Mouse (Mus musculus) forebrain, postnatal 0 days (tissue): ENCODE data around the gene Sesn2. TPM values are rescaled to one million over a fixed set of nuclear protein-coding genes. Genes with fewer than 3 reads are reported as not detected.

ENCODE experiments used
- ATAC-seq: fragments of 200-750 bp; cut with Nextera tagmentation; 2 replicates; pipeline ENCODE4 v1.8.0; 2017; ENCODE audit warnings: mild to moderate bottlenecking, moderate library complexity
- DNase-seq: peaks from one replicate; pipeline ENCODE4 v3.0.0-alpha.2; 2015
- H3K27ac ChIP-seq: fragments of 300-500 bp; sonication (generic); 2 replicates; pipeline ENCODE4 v1.5.1; 2014; ENCODE audit warnings: low read depth, mild to moderate bottlenecking, antibody characterized with exemption, low read length, moderate library complexity, mixed read lengths
- H3K27me3 ChIP-seq: fragments of 300-500 bp; sonication (generic); 2 replicates; pipeline ENCODE4 v1.6.1; 2014; ENCODE audit warnings: mild to moderate bottlenecking, low read length, mixed read lengths; ENCODE audit not compliant: insufficient read depth
- H3K36me3 ChIP-seq: fragments of 300-500 bp; sonication (generic); 2 replicates; pipeline ENCODE4 v1.6.1; 2014; ENCODE audit warnings: mild to moderate bottlenecking, moderate library complexity; ENCODE audit not compliant: insufficient read depth
- H3K4me1 ChIP-seq: fragments of 300-500 bp; sonication (generic); 2 replicates; pipeline ENCODE4 v1.6.1; 2014; ENCODE audit warnings: antibody characterized with exemption; ENCODE audit not compliant: insufficient read depth
- H3K4me2 ChIP-seq: fragments of 300-500 bp; sonication (generic); 2 replicates; pipeline ENCODE4 v1.6.1; 2014; ENCODE audit warnings: low read depth, mild to moderate bottlenecking, moderate library complexity
- H3K4me3 ChIP-seq: fragments of 300-500 bp; sonication (generic); 2 replicates; pipeline ENCODE4 v1.5.1; 2014; ENCODE audit warnings: low read depth, low read length, mixed read lengths
- H3K9ac ChIP-seq: fragments of 300-500 bp; sonication (generic); 2 replicates; pipeline ENCODE4 v1.6.1; 2014; ENCODE audit warnings: mild to moderate bottlenecking
- H3K9me3 ChIP-seq: fragments of 300-500 bp; sonication (generic); 2 replicates; pipeline ENCODE4 v1.6.1; 2016; ENCODE audit warnings: low read length
- CTCF ChIP-seq: sonication (generic); IDR thresholded peaks from 2 replicates; pipeline ENCODE4 v1.5.1; 2016; ENCODE audit warnings: antibody characterized with exemption, control low read depth, low read depth
- WGBS: fragments of 180-500 bp; shearing (Covaris S2); extraction: QIAGEN DNeasy Blood & Tissue Kit; methylation state at CpG from one replicate; pipeline ENCODE4 v1.1.7; 2014; 5-methylcytosine and 5-hydroxymethylcytosine counted together
- polyA plus RNA-seq: library from polyadenylated mRNA; unstranded; fragments of >200 nt; fragmentation: Nextera tagmentation; extraction: Ambion mirVana; gene quantifications from 2 replicates; pipeline ENCODE4 v1.2.1, GENCODE M21; 2015
- total RNA-seq: library from RNA; depleted of rRNA; stranded (reverse); fragments of >200 nt; gene quantifications from 2 replicates; pipeline ENCODE4 v1.2.3, GENCODE M21; 2014

Gene Sesn2
- total and polyA plus RNA-seq, 2 experiments from 2014 or later, result 9.0 to 15.1 TPM

GRCm38 (mm10) chr4:132505800-132506199, 4.5 kb downstream of the Sesn2 start:
- WGBS, result 30% methylated on average over 10 of the region's 10 CpGs
- H3K27ac ChIP-seq, result no peak overlapping the region
- H3K27me3 ChIP-seq, result no peaks in the 10 kb centered on the region
- no peak overlapping the region for H3K4me2 ChIP-seq
- H3K9ac ChIP-seq, result no peak overlapping the region
- no peak for TF ChIP-seq CTCF
- DNase-seq (no peak), ATAC-seq (no peak)
- no peaks in the 10 kb centered on the region; the same call in 1 of the 2 replicates for H3K4me1 ChIP-seq
- H3K4me3 ChIP-seq, result no peak overlapping the region
- no peaks in the 10 kb centered on the region for H3K36me3 ChIP-seq
- no peaks in the 10 kb centered on the region for H3K9me3 ChIP-seq

DNA sequence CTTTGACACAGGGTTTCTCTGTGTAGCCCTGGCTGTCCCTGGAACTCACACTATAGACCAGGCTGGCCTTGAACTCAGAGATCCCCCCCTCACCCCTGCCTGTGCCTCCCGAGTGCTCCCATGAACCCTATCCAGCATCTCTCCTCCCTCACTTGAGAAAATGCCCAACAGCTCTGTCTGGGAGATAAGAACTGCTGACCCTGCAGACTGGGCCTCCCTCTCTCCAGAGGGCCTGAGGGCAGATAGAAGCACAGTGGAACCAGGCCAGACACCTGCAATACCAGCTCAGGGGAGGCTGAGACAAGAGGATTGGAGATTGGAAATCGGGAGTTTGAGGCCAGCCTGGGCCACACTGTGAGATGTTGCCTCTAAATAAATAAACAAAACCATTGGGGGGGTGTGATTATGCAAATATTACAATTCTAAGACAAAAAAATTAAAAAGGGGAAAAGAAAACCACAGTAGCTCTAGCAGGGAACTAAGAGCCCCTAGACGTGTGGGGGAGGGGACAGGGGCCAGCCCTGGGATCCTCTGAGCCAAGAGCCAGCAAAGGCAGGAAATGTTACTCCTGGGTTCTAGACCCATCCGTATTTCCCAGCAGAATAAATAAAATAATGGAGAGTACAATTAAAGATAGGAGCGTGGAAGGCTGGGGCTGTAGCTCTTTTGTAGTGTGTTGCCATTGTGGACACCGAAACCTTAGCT, 5.1 kb downstream of the Sesn2 start:
- ATAC-seq (no peak), DNase-seq (no peak)
- WGBS, result 68% methylated on average over 6 of the region's 6 CpGs
- Histone ChIP-seq H3K9ac (no peak overlapping the region), H3K36me3 (no peaks in the 10 kb centered on the region), H3K4me3 (no peak overlapping the region), H3K27ac (no peak overlapping the region), H3K4me2 (no peak overlapping the region), H3K4me1 (no peaks in the 10 kb centered on the region; the same call in 1 of the 2 replicates), H3K27me3 (no peaks in the 10 kb centered on the region), H3K9me3 (no peaks in the 10 kb centered on the region)
- no peak for TF ChIP-seq CTCF

GRCm38 (mm10) chr4:132503344-132503743, 7.0 kb downstream of the Sesn2 start:
- Histone ChIP-seq H3K36me3 (no peaks in the 10 kb centered on the region), H3K4me1 (no peaks in the 10 kb centered on the region), H3K9me3 (no peaks in the 10 kb centered on the region), H3K4me2 (no peak overlapping the region), H3K27me3 (no peaks in the 10 kb centered on the region), H3K4me3 (no peak overlapping the region), H3K27ac (no peak overlapping the region), H3K9ac (no peak overlapping the region)
- ATAC-seq (no peak), DNase-seq (no peak)
- TF ChIP-seq CTCF, result no peak
- WGBS, result 81% methylated on average over 11 of the region's 11 CpGs

DNA sequence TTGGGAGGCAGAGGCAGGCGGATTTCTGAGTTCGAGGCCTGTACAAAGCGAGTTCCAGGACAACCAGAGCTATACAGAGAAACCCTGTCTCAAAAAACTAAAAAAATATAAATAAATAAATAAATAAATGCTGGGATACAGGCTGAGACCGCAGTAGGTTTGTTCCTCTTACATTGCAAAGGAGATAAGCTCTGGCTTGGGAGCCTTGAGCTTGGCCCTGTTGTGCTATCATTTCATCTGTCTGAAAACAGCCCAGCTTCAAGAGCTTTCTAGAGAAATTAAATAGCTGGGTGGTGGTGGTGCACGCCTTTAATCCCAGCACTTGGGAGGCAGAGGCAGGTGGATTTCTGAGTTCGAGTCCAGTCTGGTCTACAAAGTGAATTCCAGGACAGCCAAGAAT, 8.7 kb downstream of the Sesn2 start:
- Histone ChIP-seq H3K36me3 (no peaks in the 10 kb centered on the region), H3K9me3 (no peaks in the 10 kb centered on the region), H3K4me1 (no peaks in the 10 kb centered on the region), H3K4me3 (no peak overlapping the region), H3K27me3 (no peaks in the 10 kb centered on the region), H3K4me2 (no peak overlapping the region), H3K9ac (no peak overlapping the region), H3K27ac (no peak overlapping the region)
- no peak for TF ChIP-seq CTCF
- DNase-seq (no peak), ATAC-seq (no peak)
- WGBS, result 96% methylated on average over 6 of the region's 6 CpGs

DNA sequence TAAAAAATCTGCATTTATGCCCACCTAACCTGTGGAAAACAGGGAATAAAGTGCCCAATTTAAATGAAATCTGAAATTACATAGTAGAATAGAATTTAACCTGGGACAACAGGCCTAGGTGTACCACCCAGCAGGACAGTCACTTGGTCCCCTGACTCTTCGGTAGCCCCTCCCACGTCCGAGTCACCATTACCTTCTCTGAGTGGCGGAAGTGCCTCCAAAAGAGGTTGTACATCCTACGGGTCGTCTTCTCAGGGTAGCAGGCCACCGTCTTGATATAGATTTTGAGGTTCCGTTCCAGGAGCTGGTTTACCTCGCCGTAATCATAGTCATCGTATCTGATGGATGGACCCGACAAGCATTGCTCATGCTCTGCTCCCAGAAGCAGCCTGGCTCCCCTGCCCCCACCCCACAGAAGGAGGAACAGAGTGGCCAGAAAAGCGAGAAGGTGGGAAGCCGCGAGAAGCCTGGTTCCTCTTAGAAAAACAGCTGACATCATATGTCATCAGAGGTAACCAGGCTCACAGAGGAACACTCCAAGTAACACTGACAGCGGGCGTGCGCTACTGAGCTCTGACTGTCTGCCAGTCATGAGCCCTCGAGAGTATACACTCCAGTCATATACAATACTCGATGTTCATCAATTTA, 15.9 kb downstream of the Sesn2 start:
- no peaks in the 10 kb centered on the region for H3K9me3 ChIP-seq
- H3K27ac ChIP-seq, result no peak overlapping the region
- no peak for TF ChIP-seq CTCF
- WGBS, result 91% methylated on average over 20 of the region's 20 CpGs
- no peaks in the 10 kb centered on the region for H3K27me3 ChIP-seq
- no peaks in the 10 kb centered on the region for H3K36me3 ChIP-seq
- H3K4me2 ChIP-seq, result no peak overlapping the region
- DNase-seq (no peak), ATAC-seq (no peak)
- H3K9ac ChIP-seq, result no peak overlapping the region
- no peaks in the 10 kb centered on the region for H3K4me1 ChIP-seq
- H3K4me3 ChIP-seq, result no peak overlapping the region

- Histone ChIP-seq H3K4me3 (no peak overlapping the region), H3K9ac (no peak overlapping the region), H3K27ac (no peak overlapping the region), H3K4me2 (no peak overlapping the region), H3K36me3 (no peaks in the 10 kb centered on the region), H3K4me1 (no peaks in the 10 kb centered on the region), H3K27me3 (no peaks in the 10 kb centered on the region), H3K9me3 (no peaks in the 10 kb centered on the region)
- ATAC-seq, result no peak
- 58% methylated on average over 10 of the region's 10 CpGs for WGBS
- TF ChIP-seq CTCF, result no peak
- DNase-seq, result no peak
Observed at GRCm38 (mm10) chr4:132492178-132493060, 17.9 kb downstream of the Sesn2 start.
